Mouse (Mus musculus) intestine, embryonic 15.5 days (tissue): ENCODE measurements around the gene Cd4. TPM values are rescaled to one million over a fixed set of nuclear protein-coding genes. Genes with fewer than 3 reads are reported as not detected.

Source experiments
- ATAC-seq: fragments of 200-750 bp; cut with Nextera tagmentation; 2 replicates; pipeline ENCODE4 v1.8.0; 2017; ENCODE audit warnings: moderate TSS enrichment, moderate library complexity
- H3K27ac ChIP-seq: fragments of 300-500 bp; sonication (generic); 2 replicates; pipeline ENCODE4 v1.5.1; 2015; ENCODE audit warnings: mild to moderate bottlenecking, inconsistent platforms
- H3K27me3 ChIP-seq: fragments of 300-500 bp; sonication (generic); replicated peaks from 2 replicates; pipeline ENCODE4 v1.6.1; 2015; ENCODE audit warnings: inconsistent platforms
- H3K36me3 ChIP-seq: fragments of 300-500 bp; sonication (generic); 2 replicates; pipeline ENCODE4 v1.6.1; 2015; ENCODE audit warnings: inconsistent platforms
- H3K4me1 ChIP-seq: fragments of 300-500 bp; sonication (generic); replicated peaks from 2 replicates; pipeline ENCODE4 v1.6.1; 2015; ENCODE audit warnings: inconsistent platforms
- H3K4me2 ChIP-seq: fragments of 300-500 bp; sonication (generic); replicated peaks from 2 replicates; pipeline ENCODE4 v1.6.1; 2015; ENCODE audit warnings: mild to moderate bottlenecking, inconsistent platforms
- H3K4me3 ChIP-seq: fragments of 300-500 bp; sonication (generic); replicated peaks from 2 replicates; pipeline ENCODE4 v1.5.1; 2015; ENCODE audit warnings: inconsistent platforms
- H3K9ac ChIP-seq: fragments of 300-500 bp; sonication (generic); 2 replicates; pipeline ENCODE4 v1.6.1; 2015; ENCODE audit warnings: inconsistent platforms
- H3K9me3 ChIP-seq: fragments of 300-500 bp; sonication (generic); 2 replicates; pipeline ENCODE4 v1.6.1; 2016; ENCODE audit warnings: inconsistent platforms
- WGBS: fragments of 180-500 bp; shearing (Covaris S2); methylation state at CpG from one replicate; pipeline ENCODE4 v1.1.7; 2015; 5-methylcytosine and 5-hydroxymethylcytosine counted together
- polyA plus RNA-seq: library from polyadenylated mRNA; unstranded; fragments of >200 nt; fragmentation: Nextera tagmentation; extraction: Ambion mirVana; gene quantifications from 2 replicates; pipeline ENCODE4 v1.2.1, GENCODE M21; 2015

Cd4 gene
- polyA plus RNA-seq, 1 experiment from 2014 or later: 0.48 TPM

DNA sequence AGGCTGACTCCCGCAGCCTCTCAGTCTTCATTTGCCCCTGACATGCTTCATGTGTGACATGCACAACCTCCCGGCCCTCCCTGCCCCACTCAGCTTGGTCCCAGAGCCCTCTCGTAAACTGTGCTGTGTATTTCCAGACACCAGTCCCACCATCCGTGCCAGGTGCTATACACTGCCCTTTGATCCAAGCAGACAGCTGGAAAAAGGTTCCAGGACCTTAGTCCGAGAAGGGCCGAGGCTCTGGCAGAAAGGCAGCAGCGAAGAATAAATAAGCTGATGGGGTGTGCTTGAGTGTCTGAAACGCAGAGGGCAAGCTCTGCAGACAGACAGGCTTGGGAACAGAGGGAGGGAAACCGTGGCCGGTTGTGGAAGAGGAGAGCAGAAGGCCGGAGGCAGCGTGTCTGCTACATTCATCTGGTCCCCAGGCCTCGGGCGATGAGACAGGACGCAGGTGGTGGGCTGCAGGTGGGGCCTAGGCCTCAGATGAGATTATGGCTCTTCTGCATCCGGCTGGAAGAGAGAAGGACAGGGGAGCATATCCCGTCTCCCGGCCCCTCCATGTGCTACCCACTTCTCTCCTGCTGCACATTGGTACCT, 22.2 kb downstream of the Cd4 start:
- Histone ChIP-seq H3K4me2 (no peak overlapping the region), H3K27me3 (peaks cover 12% of the 10 kb centered on the region), H3K9me3 (no peaks in the 10 kb centered on the region), H3K4me1 (peaks cover 18% of the 10 kb centered on the region), H3K36me3 (no peaks in the 10 kb centered on the region), H3K4me3 (no peak overlapping the region), H3K9ac (no peak overlapping the region), H3K27ac (no peak overlapping the region)
- 42% methylated on average over 18 of the region's 18 CpGs for WGBS
- no peak for ATAC-seq

DNA sequence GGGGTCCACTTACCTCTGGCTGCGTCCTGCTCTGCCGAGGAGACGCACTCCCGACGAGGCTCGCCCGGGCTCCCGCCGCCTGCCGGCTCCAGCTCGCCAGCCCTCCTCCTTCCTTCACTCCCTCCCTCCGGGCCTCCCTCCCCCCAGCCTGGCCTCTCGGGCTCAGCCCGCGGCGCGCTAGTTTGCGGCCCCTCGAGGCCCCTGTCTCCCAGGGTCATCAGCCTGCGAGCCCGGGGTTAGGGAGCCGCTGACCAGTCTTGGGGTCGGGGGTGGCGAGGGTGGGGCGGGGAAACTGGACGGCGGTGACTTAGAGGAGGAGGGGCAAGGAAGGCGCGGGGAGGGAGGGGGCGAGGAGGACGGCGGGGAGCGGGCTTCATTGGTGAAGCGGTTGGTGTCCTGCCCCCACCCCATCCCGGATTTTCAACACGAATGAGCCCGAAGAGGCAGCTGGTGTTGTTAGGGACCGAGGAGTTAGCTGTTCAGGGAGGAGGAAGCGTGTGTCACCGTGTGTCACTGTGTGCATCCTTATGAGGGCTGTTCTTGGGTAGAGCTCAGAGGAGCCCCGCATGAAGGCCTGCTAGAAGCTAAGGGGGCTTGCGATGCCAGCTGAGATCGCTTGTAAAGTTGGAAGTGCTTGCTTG, 24.2 kb downstream of the Cd4 start, which contains the start of gene Gpr162:
Gene Gpr162, minus strand, starts transcription at position 326 of the 641 bp plus-strand sequence.
- Histone ChIP-seq H3K27me3 (peaks cover 20% of the 10 kb centered on the region), H3K27ac (no peak within 1 kb of the TSS), H3K9me3 (no peaks in the 10 kb centered on the region), H3K9ac (peak within 1 kb of the TSS; percentile 47), H3K36me3 (no peaks in the 10 kb centered on the region), H3K4me2 (peak within 1 kb of the TSS; percentile 80), H3K4me1 (peaks cover 28% of the 10 kb centered on the region), H3K4me3 (peak within 1 kb of the TSS; percentile 48)
- peak; percentile 81 for ATAC-seq
- WGBS: under 1% methylated on average over 37 of the region's 43 CpGs

- peak overlapping the region; percentile 80 for H3K4me2 ChIP-seq
- peak overlapping the region; percentile 48 for H3K4me3 ChIP-seq
- peak; percentile 51 for ATAC-seq
- peak overlapping the region; percentile 47 for H3K9ac ChIP-seq
- no peaks in the 10 kb centered on the region for H3K9me3 ChIP-seq
- H3K27ac ChIP-seq: no peak overlapping the region
- peaks cover 32% of the 10 kb centered on the region for H3K4me1 ChIP-seq
- peaks cover 21% of the 10 kb centered on the region for H3K27me3 ChIP-seq
- H3K36me3 ChIP-seq: no peaks in the 10 kb centered on the region
- 1% methylated on average over 16 of the region's 16 CpGs for WGBS
Measured at GRCm38 (mm10) chr6:124863125-124863657, 24.8 kb downstream of the Cd4 start.

DNA sequence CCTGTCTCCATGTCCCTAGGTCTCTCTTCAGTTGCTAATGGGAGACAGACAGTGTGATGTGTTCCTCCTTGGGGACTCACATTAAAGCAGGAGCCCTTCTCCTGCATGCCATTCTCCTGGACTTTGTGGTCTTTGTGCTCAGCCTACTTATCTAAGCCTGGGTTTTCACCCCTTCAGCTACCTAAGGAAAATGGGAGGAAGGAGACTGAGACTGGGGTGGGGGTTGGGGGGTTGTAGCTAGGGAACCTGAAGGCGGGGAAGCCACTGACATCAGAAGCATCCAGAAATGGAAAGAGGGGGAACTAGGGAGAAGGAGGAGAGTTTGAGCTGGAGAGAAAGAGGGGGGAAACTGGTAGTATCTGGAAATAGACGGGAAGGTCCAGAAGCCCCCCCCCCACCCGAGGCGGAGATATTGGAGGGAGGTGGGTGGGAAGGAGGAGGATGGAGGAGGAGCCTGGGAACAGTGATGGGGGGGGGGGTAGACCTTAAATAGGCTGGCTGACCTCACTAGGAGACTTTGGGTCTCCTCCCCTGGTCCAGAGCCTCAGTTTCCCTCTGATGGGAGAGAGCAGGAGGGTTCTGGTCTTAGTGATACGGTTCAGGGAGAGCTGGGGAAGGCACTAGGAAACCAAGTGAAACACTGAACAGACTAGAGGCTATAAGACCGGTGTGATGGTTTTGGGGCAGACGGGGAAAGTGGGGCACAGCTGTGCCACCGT, 25.5 kb downstream of the Cd4 start:
- Histone ChIP-seq H3K4me1 (peaks cover 34% of the 10 kb centered on the region), H3K9ac (no peak overlapping the region), H3K27me3 (peaks cover 21% of the 10 kb centered on the region), H3K4me2 (peak overlapping the region; percentile 80), H3K4me3 (peak overlapping the region; percentile 48), H3K36me3 (no peaks in the 10 kb centered on the region), H3K9me3 (no peaks in the 10 kb centered on the region), H3K27ac (no peak overlapping the region)
- ATAC-seq: peak; percentile 2; the same call in 1 of the 2 replicates
- WGBS: 15% methylated on average over 8 of the region's 8 CpGs

GRCm38 (mm10) chr6:124861802-124862201, 26.2 kb downstream of the Cd4 start:
- Histone ChIP-seq H3K4me3 (no peak overlapping the region), H3K4me2 (no peak overlapping the region), H3K9me3 (no peaks in the 10 kb centered on the region), H3K27ac (no peak overlapping the region), H3K36me3 (no peaks in the 10 kb centered on the region), H3K9ac (no peak overlapping the region), H3K27me3 (peaks cover 20% of the 10 kb centered on the region), H3K4me1 (peaks cover 34% of the 10 kb centered on the region)
- no peak for ATAC-seq
- WGBS: 40% methylated on average over 3 of the region's 3 CpGs

- Histone ChIP-seq H3K4me2 (no peak overlapping the region), H3K4me3 (no peak overlapping the region), H3K27ac (no peak overlapping the region), H3K36me3 (no peaks in the 10 kb centered on the region), H3K9me3 (no peaks in the 10 kb centered on the region), H3K9ac (no peak overlapping the region), H3K4me1 (peaks cover 37% of the 10 kb centered on the region), H3K27me3 (peaks cover 20% of the 10 kb centered on the region)
- 83% methylated on average over 19 of the region's 19 CpGs for WGBS
- no peak for ATAC-seq
Measured at GRCm38 (mm10) chr6:124861266-124861665, 26.8 kb downstream of the Cd4 start.

- no peak for ATAC-seq
- no peak overlapping the region for H3K27ac ChIP-seq
- H3K4me1 ChIP-seq: peaks cover 37% of the 10 kb centered on the region
- H3K4me2 ChIP-seq: no peak overlapping the region
- WGBS: 83% methylated on average over 9 of the region's 9 CpGs
- no peak overlapping the region for H3K9ac ChIP-seq
- H3K9me3 ChIP-seq: no peaks in the 10 kb centered on the region
- H3K27me3 ChIP-seq: peaks cover 21% of the 10 kb centered on the region
- H3K36me3 ChIP-seq: no peaks in the 10 kb centered on the region
- H3K4me3 ChIP-seq: no peak overlapping the region
Measured at GRCm38 (mm10) chr6:124860511-124860910, 27.5 kb downstream of the Cd4 start.

GRCm38 (mm10) chr6:124859725-124860124, 28.3 kb downstream of the Cd4 start:
- ATAC-seq: peak; percentile 12; the same call in 1 of the 2 replicates
- H3K4me3 ChIP-seq: 0 out of 2 replicates have a peak overlapping the region, but pooled peaks have one; percentile 2
- 7% methylated on average over 12 of the region's 12 CpGs for WGBS
- H3K27me3 ChIP-seq: peaks cover 21% of the 10 kb centered on the region
- H3K4me2 ChIP-seq: peak overlapping the region; percentile 26; the same call in 1 of the 2 replicates
- no peak overlapping the region for H3K9ac ChIP-seq
- H3K9me3 ChIP-seq: no peaks in the 10 kb centered on the region
- H3K4me1 ChIP-seq: peaks cover 37% of the 10 kb centered on the region
- H3K36me3 ChIP-seq: no peaks in the 10 kb centered on the region
- peak overlapping the region; percentile 36; the same call in 1 of the 2 replicates for H3K27ac ChIP-seq

GRCm38 (mm10) chr6:124858561-124859318, 29.3 kb downstream of the Cd4 start:
- no peak for ATAC-seq
- no peaks in the 10 kb centered on the region for H3K36me3 ChIP-seq
- no peaks in the 10 kb centered on the region for H3K9me3 ChIP-seq
- no peak overlapping the region for H3K4me3 ChIP-seq
- no peak overlapping the region for H3K9ac ChIP-seq
- peak overlapping the region; percentile 95 for H3K4me2 ChIP-seq
- H3K27ac ChIP-seq: no peak overlapping the region
- WGBS: 75% methylated on average over 28 of the region's 28 CpGs
- peaks cover 32% of the 10 kb centered on the region for H3K4me1 ChIP-seq
- H3K27me3 ChIP-seq: peaks cover 21% of the 10 kb centered on the region

- Histone ChIP-seq H3K4me2 (peak overlapping the region; percentile 95), H3K27ac (peak overlapping the region; percentile 95; the same call in 1 of the 2 replicates), H3K36me3 (no peaks in the 10 kb centered on the region), H3K9me3 (no peaks in the 10 kb centered on the region), H3K9ac (peak overlapping the region; percentile 83; the same call in 1 of the 2 replicates), H3K4me1 (peaks cover 27% of the 10 kb centered on the region), H3K27me3 (peaks cover 19% of the 10 kb centered on the region), H3K4me3 (peak overlapping the region; percentile 81)
- WGBS: 28% methylated on average over 26 of the region's 26 CpGs
- ATAC-seq: no peak
Measured at GRCm38 (mm10) chr6:124857840-124858530, 30.0 kb downstream of the Cd4 start.
